Mouse (Mus musculus): ENCODE results near the gene Wars.

DNA sequence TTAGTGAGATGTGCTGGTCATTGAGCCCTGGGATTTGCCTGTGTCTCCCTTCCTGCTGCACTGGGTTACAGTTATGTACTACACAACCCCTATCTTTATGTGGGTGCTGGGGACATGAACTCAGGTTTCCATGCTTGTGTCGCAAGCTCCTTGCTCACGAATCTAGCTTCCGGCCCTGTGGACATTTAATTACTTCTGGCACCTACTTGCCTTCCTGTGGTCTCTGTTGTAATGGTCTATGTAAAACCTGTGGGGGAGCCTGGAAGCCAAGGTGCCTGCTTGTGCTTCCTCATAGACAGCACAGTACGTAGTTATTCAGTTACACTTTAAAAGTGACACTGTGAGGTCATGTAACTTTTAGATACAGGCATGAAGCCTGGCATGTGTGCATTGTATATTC is 43.5 kb upstream of the Wars start:
- no peak for TF ChIP-seq CTCF (IDR thresholded peaks at IDR 0.05; ENCODE audit: low read depth)
- TF ChIP-seq EP300 (IDR thresholded peaks at IDR 0.05; ENCODE audit: low read depth), result no peak

All from liver, embryonic 14.5 days (tissue).